Mouse (Mus musculus) layer of hippocampus, postnatal 10 days (tissue): ENCODE measurements around the gene 2310057M21Rik. TPM values are rescaled to one million over a fixed set of nuclear protein-coding genes. Genes with fewer than 3 reads are reported as not detected.

Experiments
- DNase-seq, 2 experiments: peaks; one replicate each; pipeline ENCODE4 v3.0.0; 2021; ENCODE audit warnings: low spot score in 2 of 2
- total RNA-seq, 2 experiments: library from RNA; stranded (reverse); gene quantifications; 2 replicates each; pipeline ENCODE4 v1.2.3; 2021

The 2310057M21Rik gene
- total RNA-seq, 2 experiments from 2014 or later = 31.2 to 33.1 TPM

DNA sequence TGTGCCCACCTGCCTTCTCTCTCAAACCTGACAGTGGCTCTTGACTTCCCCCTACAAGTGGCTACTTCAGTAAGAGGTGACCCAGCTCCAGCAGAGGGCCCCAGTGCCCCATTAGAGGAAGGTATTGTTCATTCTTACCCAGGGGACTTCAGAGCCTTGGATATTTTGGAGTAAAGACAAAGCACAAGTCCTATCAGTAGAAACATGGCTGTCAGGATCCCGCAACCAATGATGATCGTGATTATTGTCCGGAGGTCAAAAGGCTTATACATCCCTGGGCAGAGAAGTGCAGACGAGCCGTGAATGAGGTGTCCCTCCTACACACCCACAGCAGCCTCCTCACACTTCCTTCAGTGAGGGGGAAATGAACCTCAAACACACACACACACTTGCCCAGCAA, 35.5 kb downstream of the 2310057M21Rik start:
- no peak for DNase-seq

DNA sequence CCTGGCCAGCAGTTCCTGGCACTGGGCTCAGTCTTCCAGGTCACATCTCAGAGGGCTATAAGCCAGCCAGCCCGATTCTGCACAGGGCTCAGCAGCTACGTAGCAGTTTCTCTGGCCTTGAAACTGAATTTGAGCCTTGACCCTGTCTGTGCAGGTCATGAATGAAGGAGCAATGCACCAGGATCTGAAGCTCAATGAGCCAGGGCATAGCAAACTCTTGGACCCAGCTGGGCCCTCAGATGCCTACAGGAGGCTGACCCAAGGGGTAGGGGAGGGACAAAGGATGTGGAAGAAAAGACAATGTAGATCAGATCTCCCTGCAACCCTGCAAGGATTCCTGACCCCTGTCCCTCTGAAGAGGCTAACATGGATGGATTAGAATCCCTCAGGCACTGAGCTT, 40.4 kb downstream of the 2310057M21Rik start, which contains the start of gene Cuzd1:
TSS of gene Cuzd1 (minus strand) at position 101 of the 400 bp plus-strand sequence.
- DNase-seq = no peak

DNA sequence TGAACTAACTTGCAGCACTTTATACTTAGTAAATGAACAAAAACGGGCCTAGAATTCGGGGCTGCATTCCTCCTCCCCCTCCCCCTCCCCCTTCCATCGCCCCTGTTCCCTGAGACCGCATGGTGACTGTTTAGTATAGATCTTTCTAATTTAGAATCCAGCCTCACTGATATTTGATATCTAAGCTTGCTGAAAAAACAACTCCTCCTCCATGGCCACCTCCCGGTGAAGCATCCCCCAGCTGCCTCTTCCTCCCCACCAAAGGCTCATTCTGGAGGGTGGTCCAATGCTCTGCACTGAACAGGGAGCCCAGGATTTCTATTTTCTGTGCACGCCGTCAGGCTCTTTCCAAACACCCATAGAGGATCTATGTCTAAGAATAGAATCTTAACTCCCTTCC, 44.2 kb downstream of the 2310057M21Rik start:
- DNase-seq = no peak

DNA sequence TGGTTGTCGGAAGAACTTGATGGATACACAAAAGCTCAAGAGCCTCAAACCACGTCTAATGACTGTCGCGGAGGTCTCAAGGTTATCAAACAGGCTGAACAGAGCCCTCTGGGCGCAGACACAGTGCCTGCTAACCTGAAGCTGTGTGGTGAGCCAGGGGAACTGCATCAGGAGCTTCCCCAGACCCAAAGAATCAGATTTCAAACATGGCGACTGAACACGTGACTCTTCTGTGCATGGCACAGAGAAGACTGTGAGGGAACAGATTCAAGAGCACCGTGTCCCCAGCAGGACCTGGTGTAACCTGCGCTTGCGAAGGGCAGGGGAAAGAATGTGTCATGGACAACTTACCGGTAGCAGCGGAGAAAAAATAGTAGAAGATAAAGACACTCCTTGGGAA, 45.0 kb downstream of the 2310057M21Rik start:
- no peak for DNase-seq

DNA sequence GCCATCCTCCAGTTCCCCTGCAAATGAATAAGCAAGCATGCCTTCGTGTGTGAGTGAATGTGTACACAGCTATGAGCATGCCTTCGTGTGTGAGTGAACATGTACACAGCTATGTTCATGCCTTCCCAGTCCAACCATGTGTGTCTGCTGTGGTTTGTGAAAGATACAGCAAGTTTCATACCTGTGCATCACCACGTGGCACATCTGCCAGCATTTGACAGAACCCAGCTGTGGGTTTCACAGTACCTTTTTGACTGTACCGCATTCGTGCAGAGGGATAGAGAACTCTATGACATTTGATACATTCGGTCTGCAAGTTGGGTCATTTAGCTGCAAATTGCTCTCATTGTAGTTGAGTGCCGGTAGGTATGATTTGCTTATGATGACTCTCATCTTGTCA, 48.1 kb downstream of the 2310057M21Rik start:
- no peak for DNase-seq

DNA sequence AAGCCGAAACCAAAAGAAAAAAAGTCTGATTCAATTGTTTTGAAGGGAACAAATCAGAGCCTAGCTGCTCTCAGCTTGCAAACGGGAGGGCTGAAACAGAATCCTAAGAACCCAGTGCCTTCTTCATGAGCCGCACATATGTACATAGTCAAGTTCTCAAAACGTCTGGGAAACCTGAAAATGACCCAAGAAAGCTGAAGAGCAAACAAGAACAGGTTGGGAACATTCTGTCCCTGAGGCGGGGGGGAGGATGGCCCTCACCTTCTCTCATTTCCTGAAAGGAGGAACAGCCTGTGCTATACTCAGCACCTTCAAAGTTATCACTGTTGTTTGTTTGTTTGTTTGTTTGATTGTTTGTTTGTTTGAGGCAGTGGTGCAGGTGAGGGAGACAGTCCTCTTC, 55.8 kb downstream of the 2310057M21Rik start:
- DNase-seq = no peak

DNA sequence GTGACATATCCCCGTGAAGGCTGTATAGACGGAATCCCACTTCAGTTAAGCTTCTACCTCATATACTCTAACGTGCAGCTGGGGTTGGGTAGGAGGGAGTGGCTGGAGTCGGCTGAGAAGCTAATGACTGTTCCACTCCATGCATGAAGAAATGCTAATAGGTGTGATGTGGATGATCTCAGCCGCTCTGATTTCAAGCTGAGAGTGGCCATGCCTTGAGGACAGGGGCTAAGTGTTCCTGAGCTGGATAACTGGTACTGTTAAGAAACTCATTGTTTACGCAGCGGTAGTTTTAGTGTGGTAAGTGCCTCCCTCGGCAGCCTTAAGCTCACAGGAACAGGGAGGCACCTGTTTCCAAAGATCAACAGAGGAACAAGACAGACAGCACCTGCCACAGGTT, 59.2 kb downstream of the 2310057M21Rik start:
- DNase-seq = no peak

DNA sequence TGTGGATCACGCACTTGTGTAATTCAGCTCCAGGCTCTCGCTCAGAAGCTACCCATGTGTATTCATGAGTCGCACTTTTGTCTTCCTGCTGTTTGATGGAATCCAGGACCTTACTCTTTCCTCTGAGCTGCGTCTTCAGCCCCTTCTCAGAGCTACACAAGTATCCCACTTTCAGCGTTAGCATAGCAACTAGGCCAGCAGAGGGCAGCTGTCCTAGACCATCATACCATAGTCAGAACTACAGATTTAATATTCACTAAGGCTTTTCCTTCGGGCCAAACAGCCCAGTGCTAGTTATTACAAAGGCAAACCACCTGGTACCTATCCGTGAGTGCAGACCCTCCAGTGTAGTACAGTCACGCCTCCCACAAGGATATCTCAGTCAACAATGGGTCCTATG, 65.4 kb downstream of the 2310057M21Rik start:
- no peak for DNase-seq

Other genes with a start within 250 kb of the 2310057M21Rik start
- gene 4933402N03Rik, start 216.4 kb downstream of the 2310057M21Rik start, total RNA-seq = not detected
- under 1 TPM in 1 of 2 experiments, not detected in 1; 0.05 TPM for gene 5430419D17Rik, start 188.4 kb downstream of the 2310057M21Rik start, total RNA-seq
- gene Cuzd1, start 40.5 kb downstream of the 2310057M21Rik start, total RNA-seq = not detected
- under 1 TPM in 1 of 2 experiments, not detected in 1; 0.57 TPM for gene Fam24b, start 33.2 kb downstream of the 2310057M21Rik start, total RNA-seq
- not detected for gene Fam24a, start 28.9 kb downstream of the 2310057M21Rik start, total RNA-seq
- gene Pstk, start 8.4 kb upstream of the 2310057M21Rik start, total RNA-seq = 10 to 100 TPM; 30.7 to 42.4 TPM
- 10 to 100 TPM; 50.8 to 54.8 TPM for gene Ikzf5, start 47.8 kb upstream of the 2310057M21Rik start, total RNA-seq
- gene Acadsb, start 47.8 kb upstream of the 2310057M21Rik start, total RNA-seq = 10 to 100 TPM; 68.8 to 71.2 TPM
- gene Hmx3, start 180.1 kb upstream of the 2310057M21Rik start, total RNA-seq = not detected
- not detected for gene Hmx2, start 186.0 kb upstream of the 2310057M21Rik start, total RNA-seq
- gene Bub3, start 197.5 kb upstream of the 2310057M21Rik start, total RNA-seq = 10 to 100 TPM; 56.4 to 57.0 TPM